Mouse (Mus musculus): Measurements from ENCODE around the gene Nhsl1. TPM values are rescaled to one million over a fixed set of nuclear protein-coding genes. Genes with fewer than 3 reads are reported as not detected.

Nhsl1 gene
- total RNA-seq, 2 experiments from 2014 or later: 23.7 to 28.9 TPM

DNA sequence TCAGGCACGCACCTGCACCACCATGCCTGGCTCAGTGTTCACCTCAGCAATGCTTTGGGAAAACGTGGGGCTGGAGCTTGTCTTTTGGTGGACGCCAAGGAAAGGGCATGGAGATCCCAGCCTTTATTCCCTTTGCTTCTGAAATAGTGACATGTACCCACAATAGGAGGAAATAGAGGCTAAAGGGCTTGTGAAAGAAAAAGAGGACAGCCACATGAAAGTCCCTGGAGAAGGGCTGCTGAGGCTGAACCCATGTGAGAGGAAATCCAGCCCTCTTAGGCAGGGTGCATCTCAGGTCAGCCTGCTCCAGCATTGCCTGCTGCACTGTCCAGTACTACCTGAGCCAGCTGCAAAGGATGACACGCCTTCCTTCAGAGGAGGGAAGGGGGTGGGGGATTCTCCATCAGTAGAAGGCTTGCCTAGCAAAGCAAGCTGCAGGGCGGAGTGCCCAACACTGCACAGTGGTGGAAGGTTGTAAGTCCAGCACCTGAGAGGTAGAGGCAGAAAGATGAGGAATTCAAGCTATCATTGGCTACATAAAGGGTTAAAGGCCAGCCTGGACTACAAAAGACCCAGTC, 9.6 kb downstream of the Nhsl1 start:
- no peak overlapping the region for H3K27ac ChIP-seq
- DNase-seq (ENCODE audit: extremely low spot score in 1 of 2, low spot score in 2 of 2): no peak
- TF ChIP-seq CTCF (IDR thresholded peaks at IDR 0.05): no peak
- intact Hi-C loops (cut with DNase I): no loop called here
- H3K4me3 ChIP-seq: no peak overlapping the region

- intact Hi-C loops (cut with DNase I): no loop called here
- no peak for TF ChIP-seq CTCF (IDR thresholded peaks at IDR 0.05)
- Histone ChIP-seq H3K27ac (no peak overlapping the region), H3K4me3 (peak overlapping the region; percentile 1; the same call in 1 of the 2 replicates)
- DNase-seq (ENCODE audit: extremely low spot score in 1 of 2, low spot score in 2 of 2): peak; percentile 22 to 26
Observed at GRCm38 (mm10) chr10:18329096-18330038, 10.6 kb downstream of the Nhsl1 start.

DNA sequence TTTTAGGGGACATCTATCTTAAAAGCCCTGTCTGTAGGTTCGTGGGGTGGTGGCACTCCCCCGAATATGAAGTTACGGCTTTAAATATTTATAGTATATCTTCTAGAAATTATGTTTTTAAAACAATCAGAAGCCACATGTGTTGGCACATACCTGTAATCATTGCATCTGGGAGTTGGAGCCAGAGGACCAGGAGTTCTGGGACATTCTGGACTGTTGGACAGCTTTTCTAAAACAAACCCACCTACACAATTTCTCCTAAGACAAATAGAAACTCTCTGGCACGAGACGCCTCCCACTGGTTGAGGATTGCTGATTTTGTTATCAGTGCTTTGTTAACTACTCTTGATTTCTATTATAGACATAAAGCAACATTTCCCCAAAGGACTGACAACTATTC, 11.7 kb downstream of the Nhsl1 start:
- no peak for DNase-seq (ENCODE audit: extremely low spot score in 1 of 2, low spot score in 2 of 2)
- Histone ChIP-seq H3K27ac (no peak overlapping the region), H3K4me3 (no peak overlapping the region)
- no peak for TF ChIP-seq CTCF (IDR thresholded peaks at IDR 0.05)
- intact Hi-C loops (cut with DNase I): no loop called here

GRCm38 (mm10) chr10:18333575-18333974, 14.8 kb downstream of the Nhsl1 start:
- intact Hi-C loops (cut with DNase I): no loop called here
- no peak for DNase-seq (ENCODE audit: extremely low spot score in 1 of 2, low spot score in 2 of 2)
- TF ChIP-seq CTCF (IDR thresholded peaks at IDR 0.05): no peak
- H3K4me3 ChIP-seq: no peak overlapping the region
- H3K27ac ChIP-seq: no peak overlapping the region

- intact Hi-C loops (cut with DNase I): no loop called here
- Histone ChIP-seq H3K27ac (no peak overlapping the region), H3K4me3 (no peak overlapping the region)
- TF ChIP-seq CTCF (IDR thresholded peaks at IDR 0.05): no peak
- DNase-seq (ENCODE audit: extremely low spot score in 1 of 2, low spot score in 2 of 2): no peak
Observed at GRCm38 (mm10) chr10:18334176-18334575, 15.4 kb downstream of the Nhsl1 start.

GRCm38 (mm10) chr10:18334734-18335133, 15.9 kb downstream of the Nhsl1 start:
- intact Hi-C loops (cut with DNase I): no loop called here
- no peak overlapping the region for H3K4me3 ChIP-seq
- DNase-seq (ENCODE audit: extremely low spot score in 1 of 2, low spot score in 2 of 2): no peak
- no peak for TF ChIP-seq CTCF (IDR thresholded peaks at IDR 0.05)
- no peak overlapping the region for H3K27ac ChIP-seq

- Histone ChIP-seq H3K27ac (no peak overlapping the region), H3K4me3 (no peak overlapping the region)
- DNase-seq (ENCODE audit: extremely low spot score in 1 of 2, low spot score in 2 of 2): no peak
- intact Hi-C loops (cut with DNase I): no loop called here
- TF ChIP-seq CTCF (IDR thresholded peaks at IDR 0.05): no peak
Observed at GRCm38 (mm10) chr10:18337725-18338124, 18.9 kb downstream of the Nhsl1 start.

- Histone ChIP-seq H3K27ac (no peak overlapping the region), H3K4me3 (no peak overlapping the region)
- no peak for DNase-seq (ENCODE audit: extremely low spot score in 1 of 2, low spot score in 2 of 2)
- TF ChIP-seq CTCF (IDR thresholded peaks at IDR 0.05): no peak
- intact Hi-C loops (cut with DNase I): no loop called here
Observed at GRCm38 (mm10) chr10:18339386-18339785, 20.6 kb downstream of the Nhsl1 start.

DNA sequence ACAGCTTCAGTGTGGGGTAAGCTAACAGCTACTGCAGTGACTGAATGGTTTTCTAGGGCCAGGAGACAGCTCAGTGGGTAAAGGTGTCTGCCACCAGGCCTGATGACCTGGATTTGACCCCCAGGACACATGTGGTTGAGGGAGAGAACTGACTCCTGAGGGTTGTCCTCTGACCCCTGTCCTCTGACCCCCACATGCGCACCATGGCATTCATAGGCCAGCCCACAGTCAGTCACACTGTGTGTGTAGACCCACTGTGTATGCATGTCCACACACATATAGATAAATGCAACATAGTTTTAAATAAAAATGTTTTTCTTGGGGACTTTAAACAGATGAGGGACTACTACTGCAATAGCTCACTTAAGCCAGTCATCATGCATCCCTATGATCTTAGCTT, 22.1 kb downstream of the Nhsl1 start:
- intact Hi-C loops (cut with DNase I): no loop called here
- no peak for DNase-seq (ENCODE audit: extremely low spot score in 1 of 2, low spot score in 2 of 2)
- H3K4me3 ChIP-seq: no peak overlapping the region
- no peak overlapping the region for H3K27ac ChIP-seq
- TF ChIP-seq CTCF (IDR thresholded peaks at IDR 0.05): no peak

- no peak for TF ChIP-seq CTCF (IDR thresholded peaks at IDR 0.05)
- DNase-seq (ENCODE audit: extremely low spot score in 1 of 2, low spot score in 2 of 2): no peak
- intact Hi-C loops (cut with DNase I): no loop called here
Observed at GRCm38 (mm10) chr10:18341444-18342196, 22.8 kb downstream of the Nhsl1 start.

GRCm38 (mm10) chr10:18347231-18347630, 28.4 kb downstream of the Nhsl1 start:
- no peak for DNase-seq (ENCODE audit: extremely low spot score in 1 of 2, low spot score in 2 of 2)

More at GRCm38 (mm10) chr10:18341444-18342196, 22.8 kb downstream of the Nhsl1 start:
- Histone ChIP-seq H3K27ac (no peak overlapping the region), H3K4me3 (no peak overlapping the region)

DNA sequence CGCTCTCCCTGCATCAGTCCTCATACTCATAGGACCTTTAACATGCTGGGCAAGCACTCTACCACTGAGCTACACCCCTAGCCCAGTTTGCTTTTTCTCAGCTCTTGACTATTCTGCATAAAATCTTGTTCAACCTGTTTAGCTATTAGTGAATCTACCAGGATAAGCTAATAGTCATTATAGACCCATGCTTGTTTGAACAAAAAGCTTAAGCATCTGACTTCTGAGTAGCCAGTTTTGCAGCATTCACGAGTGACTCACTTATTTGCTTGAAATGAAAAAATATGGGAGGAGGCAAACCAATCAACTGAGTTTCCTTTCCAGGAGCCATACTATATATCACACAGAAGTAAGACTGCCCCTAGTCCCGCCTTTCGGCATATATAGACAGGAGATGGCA, 32.0 kb downstream of the Nhsl1 start:
- TF ChIP-seq CTCF (IDR thresholded peaks at IDR 0.05): no peak
- DNase-seq (ENCODE audit: extremely low spot score in 1 of 2, low spot score in 2 of 2): no peak
- intact Hi-C loops (cut with DNase I): no loop called here
- Histone ChIP-seq H3K4me3 (no peak overlapping the region), H3K27ac (no peak overlapping the region)

More at GRCm38 (mm10) chr10:18347231-18347630, 28.4 kb downstream of the Nhsl1 start:
- TF ChIP-seq CTCF (IDR thresholded peaks at IDR 0.05): no peak
- H3K4me3 ChIP-seq: no peak overlapping the region
- intact Hi-C loops (cut with DNase I): no loop called here
- H3K27ac ChIP-seq: no peak overlapping the region
